Mouse (Mus musculus): ENCODE results near the gene Kcnk4. TPM values are rescaled to one million over a fixed set of nuclear protein-coding genes. Genes with fewer than 3 reads are reported as not detected.

The Kcnk4 gene
- polyA plus RNA-seq, 1 experiment from 2014 or later = 0.75 TPM

DNA sequence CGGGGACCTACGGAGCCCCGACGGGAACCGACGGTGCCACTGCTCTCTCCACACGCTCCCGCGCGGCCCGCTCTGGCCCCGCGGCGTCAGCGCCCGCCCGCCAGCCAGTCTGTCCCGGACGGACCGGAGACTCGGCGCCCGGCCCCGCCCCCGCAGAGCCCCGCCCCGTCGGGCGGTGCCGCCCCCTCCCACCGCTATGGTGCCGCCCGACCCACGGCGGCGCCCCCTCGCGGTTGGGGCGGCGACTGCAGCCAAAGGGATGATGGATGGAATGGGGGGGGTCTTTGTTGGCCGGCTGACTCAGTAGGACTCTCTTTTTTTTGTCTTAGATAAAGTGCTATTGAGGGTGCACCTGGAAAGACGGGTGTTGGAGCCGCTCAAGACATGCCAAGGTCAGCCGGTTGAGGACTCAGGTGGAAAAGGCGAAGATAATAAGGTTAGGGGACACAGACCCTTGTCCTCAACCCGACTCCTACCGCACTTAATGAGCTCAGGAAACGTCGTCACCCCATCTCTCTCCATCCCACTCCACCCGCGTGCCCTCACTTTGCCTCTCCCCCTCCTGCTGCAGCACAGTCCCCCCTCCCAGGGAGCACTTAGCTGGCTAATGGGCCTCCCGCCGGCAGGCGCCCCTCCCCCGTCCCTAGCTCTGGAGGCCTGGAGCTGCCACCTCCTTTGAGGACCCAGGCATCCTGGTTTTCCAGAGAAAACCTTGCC, 35.5 kb upstream of the Kcnk4 start:
- H3K4me1 ChIP-seq (replicated peaks; ENCODE audit: control insufficient read depth, insufficient read depth) = peaks cover 10% of the 10 kb centered on the region

DNA sequence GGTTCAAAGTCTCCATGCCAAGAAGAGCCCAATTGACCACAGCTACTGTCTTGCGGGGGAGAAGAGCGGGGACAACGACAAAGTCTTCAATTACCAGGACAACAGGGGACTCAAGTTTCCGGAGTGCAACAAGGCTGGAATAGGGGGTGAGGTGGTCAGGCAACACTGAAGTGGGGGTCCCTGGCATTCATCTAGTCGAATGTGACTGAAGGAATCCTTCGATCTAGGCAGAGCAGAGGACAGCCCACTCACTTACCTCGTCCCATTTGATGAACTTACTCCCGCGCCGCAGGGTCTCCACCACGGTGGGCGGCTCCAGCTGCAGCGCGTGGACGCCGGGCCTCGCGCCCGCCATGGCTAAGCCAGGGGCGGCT, 35.0 kb upstream of the Kcnk4 start:
- Histone ChIP-seq H3K4me2 (replicated peaks; ENCODE audit: low read depth) (peak overlapping the region; percentile 87), H3K9ac (ENCODE audit: low read length) (peak overlapping the region; percentile 82), H3K4me3 (ENCODE audit: low read depth, low read length) (peak overlapping the region; percentile 76), H3K27ac (replicated peaks) (peak overlapping the region; percentile 79), H3K27me3 (ENCODE audit: control insufficient read depth, insufficient read depth, low read length) (no peaks in the 10 kb centered on the region), H3K36me3 (ENCODE audit: control insufficient read depth, insufficient read depth, low read length) (peaks cover 21% of the 10 kb centered on the region), H3K4me1 (replicated peaks; ENCODE audit: control insufficient read depth, insufficient read depth) (peaks cover 10% of the 10 kb centered on the region), H3K9me3 (ENCODE audit: control insufficient read depth, low read length) (no peaks in the 10 kb centered on the region)
- ATAC-seq (ENCODE audit: low FRiP score, low TSS enrichment) (no peak), DNase-seq (ENCODE audit: low spot score) (no peak)
- TF ChIP-seq EP300 (optimal IDR thresholded peaks at IDR 0.05) = no peak
- no peak for TF ChIP-seq CTCF (IDR thresholded peaks at IDR 0.05; ENCODE audit: low read depth)
- under 1% methylated on average over 20 of the region's 20 CpGs for WGBS

More for the DNA sequence above, 35.5 kb upstream of the Kcnk4 start:
- peak; percentile 89 for DNase-seq (ENCODE audit: low spot score)
- TF ChIP-seq EP300 (optimal IDR thresholded peaks at IDR 0.05) (no peak), CTCF (IDR thresholded peaks at IDR 0.05; ENCODE audit: low read depth) (peak; percentile 80)
- H3K27me3 ChIP-seq (ENCODE audit: control insufficient read depth, insufficient read depth, low read length) = no peaks in the 10 kb centered on the region
- WGBS = under 1% methylated on average over 52 of the region's 55 CpGs
- H3K4me2 ChIP-seq (replicated peaks; ENCODE audit: low read depth) = peak overlapping the region; percentile 87
- H3K9me3 ChIP-seq (ENCODE audit: control insufficient read depth, low read length) = no peaks in the 10 kb centered on the region
- H3K27ac ChIP-seq (replicated peaks) = peak overlapping the region; percentile 79
- H3K9ac ChIP-seq (ENCODE audit: low read length) = peak overlapping the region; percentile 82
- peak; percentile 71 for ATAC-seq (ENCODE audit: low FRiP score, low TSS enrichment)
- peak overlapping the region; percentile 76 for H3K4me3 ChIP-seq (ENCODE audit: low read depth, low read length)
- H3K36me3 ChIP-seq (ENCODE audit: control insufficient read depth, insufficient read depth, low read length) = peaks cover 16% of the 10 kb centered on the region

DNA sequence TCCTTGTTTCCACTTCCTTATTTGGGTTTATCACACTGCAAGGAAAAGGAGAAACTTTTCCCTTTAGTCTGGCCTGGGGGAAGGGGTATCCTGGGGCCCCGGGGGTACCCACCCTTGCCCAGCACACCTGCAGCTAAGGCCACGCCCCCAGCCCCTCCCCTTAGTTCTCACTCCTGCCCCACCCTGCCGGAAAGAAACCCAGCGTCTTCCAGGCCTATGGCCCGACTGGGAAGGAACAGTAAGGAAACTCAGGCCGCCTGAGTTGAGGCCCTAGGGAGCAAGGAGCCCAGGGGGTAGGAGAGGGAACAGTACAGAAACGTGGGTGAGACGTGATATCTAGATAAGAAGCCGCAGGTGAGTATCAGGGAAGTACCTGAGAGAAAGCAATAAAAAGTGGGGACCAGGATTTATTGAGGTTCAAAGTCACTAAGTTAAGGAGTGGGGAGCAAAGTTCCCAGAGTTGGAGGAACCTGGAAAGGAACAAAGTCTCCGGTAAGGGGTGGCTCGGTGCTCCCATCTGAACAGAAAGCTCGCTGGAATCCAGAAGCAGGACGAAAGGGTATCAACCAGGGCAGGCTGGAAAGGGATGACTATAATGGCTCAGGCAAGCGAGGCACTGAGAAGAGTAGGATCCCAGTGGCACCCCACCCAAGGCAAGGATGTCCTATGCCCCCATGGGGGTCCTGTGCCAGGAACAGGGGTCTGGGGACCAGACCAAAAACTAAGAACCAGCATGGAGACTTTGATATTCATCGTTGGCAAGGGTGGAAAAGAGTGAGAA, 34.4 kb upstream of the Kcnk4 start:
- no peaks in the 10 kb centered on the region for H3K9me3 ChIP-seq (ENCODE audit: control insufficient read depth, low read length)
- H3K9ac ChIP-seq (ENCODE audit: low read length) = peak overlapping the region; percentile 82
- H3K27ac ChIP-seq (replicated peaks) = peak overlapping the region; percentile 79
- no peaks in the 10 kb centered on the region for H3K27me3 ChIP-seq (ENCODE audit: control insufficient read depth, insufficient read depth, low read length)
- ATAC-seq (ENCODE audit: low FRiP score, low TSS enrichment) = peak; percentile 30; the same call in 1 of the 2 replicates
- 5% methylated on average over 15 of the region's 15 CpGs for WGBS
- peak overlapping the region; percentile 76 for H3K4me3 ChIP-seq (ENCODE audit: low read depth, low read length)
- peak; percentile 86 for DNase-seq (ENCODE audit: low spot score)
- H3K4me2 ChIP-seq (replicated peaks; ENCODE audit: low read depth) = peak overlapping the region; percentile 87
- TF ChIP-seq EP300 (optimal IDR thresholded peaks at IDR 0.05) (no peak), CTCF (IDR thresholded peaks at IDR 0.05; ENCODE audit: low read depth) (no peak)
- H3K4me1 ChIP-seq (replicated peaks; ENCODE audit: control insufficient read depth, insufficient read depth) = peaks cover 10% of the 10 kb centered on the region
- H3K36me3 ChIP-seq (ENCODE audit: control insufficient read depth, insufficient read depth, low read length) = peaks cover 24% of the 10 kb centered on the region

DNA sequence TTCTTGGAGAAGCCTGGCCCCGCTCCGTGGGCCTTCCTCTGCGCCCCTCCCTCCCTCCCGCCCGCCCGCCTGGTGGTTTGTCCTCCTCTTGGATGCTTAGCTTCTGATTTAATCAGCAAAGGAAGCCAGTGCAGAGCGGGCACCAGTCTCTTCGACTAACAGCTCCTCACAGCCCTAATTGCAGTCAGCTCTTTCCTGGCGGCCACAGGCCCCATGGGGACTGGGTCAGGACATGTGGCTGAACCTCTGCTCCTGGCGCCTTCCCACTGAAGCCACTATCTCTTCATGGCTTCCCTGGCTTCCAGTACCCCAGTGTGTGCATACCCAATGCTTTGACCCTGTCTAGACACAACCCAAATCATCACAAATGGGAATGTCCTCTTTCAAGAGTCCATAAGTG, 22.1 kb upstream of the Kcnk4 start:
- DNase-seq (ENCODE audit: low spot score) (no peak), ATAC-seq (ENCODE audit: low FRiP score, low TSS enrichment) (no peak)
- WGBS = 83% methylated on average over 10 of the region's 10 CpGs
- Histone ChIP-seq H3K4me1 (replicated peaks; ENCODE audit: control insufficient read depth, insufficient read depth) (peaks cover 6% of the 10 kb centered on the region; the same call in 1 of the 2 replicates), H3K9ac (ENCODE audit: low read length) (no peak overlapping the region), H3K36me3 (ENCODE audit: control insufficient read depth, insufficient read depth, low read length) (peaks cover 41% of the 10 kb centered on the region), H3K4me2 (replicated peaks; ENCODE audit: low read depth) (no peak overlapping the region), H3K9me3 (ENCODE audit: control insufficient read depth, low read length) (no peaks in the 10 kb centered on the region), H3K27me3 (ENCODE audit: control insufficient read depth, insufficient read depth, low read length) (no peaks in the 10 kb centered on the region), H3K27ac (replicated peaks) (no peak overlapping the region), H3K4me3 (ENCODE audit: low read depth, low read length) (no peak overlapping the region)
- TF ChIP-seq CTCF (IDR thresholded peaks at IDR 0.05; ENCODE audit: low read depth) = no peak
- TF ChIP-seq EP300 (optimal IDR thresholded peaks at IDR 0.05) = no peak

DNA sequence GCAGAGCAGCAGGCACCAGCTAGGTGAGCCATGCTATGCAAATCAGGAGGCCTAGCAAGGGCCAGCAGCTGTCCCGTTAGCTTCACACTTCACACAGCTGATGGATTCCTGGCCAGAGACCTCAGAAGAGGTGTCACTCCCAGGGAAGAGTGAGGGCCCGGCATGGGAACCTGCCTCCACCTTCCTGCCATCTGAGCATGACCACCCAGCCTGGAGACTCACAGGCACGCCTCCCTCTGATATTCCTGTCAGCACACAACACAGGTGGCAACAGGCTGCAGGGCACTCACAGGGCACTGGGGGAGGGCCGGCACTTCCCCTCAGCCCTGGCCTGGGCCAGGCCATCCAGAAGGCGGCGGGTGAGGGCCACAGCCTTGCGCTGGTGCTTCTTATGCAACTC, 21.1 kb upstream of the Kcnk4 start:
- no peaks in the 10 kb centered on the region for H3K9me3 ChIP-seq (ENCODE audit: control insufficient read depth, low read length)
- H3K36me3 ChIP-seq (ENCODE audit: control insufficient read depth, insufficient read depth, low read length) = peaks cover 38% of the 10 kb centered on the region
- no peak for ATAC-seq (ENCODE audit: low FRiP score, low TSS enrichment)
- H3K27ac ChIP-seq (replicated peaks) = no peak overlapping the region
- DNase-seq (ENCODE audit: low spot score) = no peak
- H3K4me3 ChIP-seq (ENCODE audit: low read depth, low read length) = no peak overlapping the region
- peak overlapping the region; percentile 31; the same call in 1 of the 2 replicates for H3K9ac ChIP-seq (ENCODE audit: low read length)
- no peak overlapping the region for H3K4me2 ChIP-seq (replicated peaks; ENCODE audit: low read depth)
- peaks cover 6% of the 10 kb centered on the region; the same call in 1 of the 2 replicates for H3K4me1 ChIP-seq (replicated peaks; ENCODE audit: control insufficient read depth, insufficient read depth)
- no peaks in the 10 kb centered on the region for H3K27me3 ChIP-seq (ENCODE audit: control insufficient read depth, insufficient read depth, low read length)
- 79% methylated on average over 7 of the region's 7 CpGs for WGBS
- TF ChIP-seq CTCF (IDR thresholded peaks at IDR 0.05; ENCODE audit: low read depth) (no peak), EP300 (optimal IDR thresholded peaks at IDR 0.05) (no peak)

All from stomach, postnatal 0 days (tissue).